Mouse (Mus musculus) kidney, postnatal 25 days (tissue): ENCODE measurements at regions not wholly inside any gene's neighbourhood (a gene's known extent, or its start where the extent isn't known, plus 50 kb on each side); places are given as distances from the start of the nearest gene placed in this dataset.

ENCODE experiments used
- DNase-seq, 2 experiments: peaks; one replicate each; pipeline ENCODE4 v3.0.0; 2021; ENCODE audit warnings: mixed read lengths in 2 of 2

- DNase-seq, result no peak
Measured at GRCm38 (mm10) chr12:59834809-59835208, 615.3 kb upstream of the Fbxo33 start.

- DNase-seq, result no peak
Measured at GRCm38 (mm10) chr12:59822918-59823317, 603.4 kb upstream of the Fbxo33 start.

DNA sequence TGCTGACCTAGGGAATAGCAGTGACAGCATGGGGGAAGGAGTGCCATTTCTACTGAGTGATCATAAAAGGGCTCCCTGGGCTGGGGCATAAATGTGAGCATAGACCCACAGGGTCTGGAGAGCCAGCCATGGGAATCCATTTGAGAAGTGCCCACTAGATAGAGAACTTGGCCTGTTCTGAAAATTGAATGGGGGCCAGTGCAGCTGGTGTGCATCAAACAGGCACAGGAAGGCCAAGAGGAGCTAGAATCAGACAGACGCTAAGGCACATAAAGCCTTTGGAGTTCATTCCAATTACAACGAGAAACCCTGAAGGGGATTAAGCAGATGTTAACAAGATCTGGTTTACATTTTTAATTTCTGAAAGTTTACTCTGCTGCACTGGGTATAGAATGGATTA is 602.9 kb upstream of the Fbxo33 start:
- no peak for DNase-seq

GRCm38 (mm10) chr12:59821698-59822097 is 602.2 kb upstream of the Fbxo33 start:
- DNase-seq, result no peak

DNA sequence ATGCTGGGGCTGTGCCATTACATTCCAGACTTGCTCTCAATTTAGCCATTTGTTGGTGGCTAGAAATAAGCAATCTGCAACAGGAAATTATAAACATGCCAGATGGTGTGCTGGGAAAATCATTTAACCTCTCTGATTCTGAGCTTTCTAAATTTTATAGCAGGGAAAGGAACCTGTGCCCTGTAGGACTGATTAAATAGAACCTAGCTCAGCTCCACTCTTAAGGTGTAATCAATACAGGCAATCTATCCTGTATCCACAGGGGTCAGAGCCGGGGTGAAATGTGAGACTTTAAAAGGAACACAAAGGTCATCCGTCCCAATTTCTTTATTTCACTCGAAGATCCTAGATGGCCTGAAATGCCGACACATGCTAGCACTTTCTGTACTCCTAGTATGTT is 596.4 kb upstream of the Fbxo33 start:
- no peak for DNase-seq

- no peak for DNase-seq
Measured at GRCm38 (mm10) chr12:59814356-59814755, 594.8 kb upstream of the Fbxo33 start.

DNA sequence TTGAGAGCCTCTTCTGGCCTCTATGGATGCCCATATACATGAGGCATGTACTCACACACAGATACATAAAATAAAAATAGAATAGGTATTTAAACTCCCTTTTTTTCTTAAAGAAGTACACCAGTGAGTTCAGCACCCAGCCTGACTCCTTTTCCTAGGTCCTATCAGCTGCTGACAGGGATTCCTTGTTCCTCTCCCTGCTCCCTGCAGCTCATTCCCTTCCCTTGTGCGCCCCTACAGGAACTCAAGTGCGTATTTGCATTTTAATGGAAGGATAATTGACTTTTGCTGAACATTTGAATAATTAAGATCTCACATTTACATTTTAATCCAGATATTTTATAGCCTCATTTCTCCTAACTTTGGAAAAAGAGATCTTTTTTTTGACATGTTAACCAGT is 589.7 kb upstream of the Fbxo33 start:
- DNase-seq, result no peak

GRCm38 (mm10) chr12:59798051-59798450 is 578.5 kb upstream of the Fbxo33 start:
- DNase-seq, result peak in 1 of 2 experiments; percentile 7

DNA sequence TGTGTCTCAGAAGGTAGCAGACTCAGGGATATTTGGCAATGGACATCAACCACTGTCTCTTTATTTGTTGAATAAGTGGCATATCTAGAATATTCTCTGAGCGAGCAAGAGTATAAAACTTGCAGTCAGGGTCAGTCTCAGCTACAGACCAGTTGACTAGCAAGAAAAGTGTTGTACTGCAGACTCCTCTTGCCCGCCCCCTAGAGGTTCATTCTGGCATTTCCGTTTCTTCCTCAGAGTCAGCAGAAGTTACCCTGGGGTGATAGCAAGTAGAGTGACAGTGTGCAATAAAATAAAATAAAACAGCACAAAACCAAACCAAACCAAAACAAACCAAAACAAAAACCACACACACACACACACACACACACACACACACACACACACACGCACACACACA is 571.9 kb upstream of the Fbxo33 start:
- peak in 1 of 2 experiments; percentile 31 for DNase-seq

DNA sequence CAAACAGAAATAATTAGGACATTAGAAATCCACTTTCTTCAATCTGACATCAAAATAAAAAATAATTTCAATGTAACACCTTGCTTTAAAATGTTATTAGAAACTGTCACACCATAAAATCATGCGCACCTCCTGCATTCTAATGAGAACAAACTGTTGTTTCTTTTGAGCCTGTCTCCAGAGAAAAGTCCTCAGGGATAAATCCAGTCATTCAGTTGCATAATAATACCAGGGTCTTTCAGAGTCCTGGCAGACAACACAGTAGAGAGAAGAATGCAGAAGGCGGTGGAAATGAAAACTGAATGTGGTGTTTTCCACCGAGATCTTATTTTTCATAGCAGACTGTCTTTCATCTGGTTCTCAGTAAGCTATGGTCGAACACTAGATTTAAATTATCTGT is 567.3 kb upstream of the Fbxo33 start:
- DNase-seq, result no peak

GRCm38 (mm10) chr12:59770980-59771379 is 551.5 kb upstream of the Fbxo33 start:
- no peak for DNase-seq

DNA sequence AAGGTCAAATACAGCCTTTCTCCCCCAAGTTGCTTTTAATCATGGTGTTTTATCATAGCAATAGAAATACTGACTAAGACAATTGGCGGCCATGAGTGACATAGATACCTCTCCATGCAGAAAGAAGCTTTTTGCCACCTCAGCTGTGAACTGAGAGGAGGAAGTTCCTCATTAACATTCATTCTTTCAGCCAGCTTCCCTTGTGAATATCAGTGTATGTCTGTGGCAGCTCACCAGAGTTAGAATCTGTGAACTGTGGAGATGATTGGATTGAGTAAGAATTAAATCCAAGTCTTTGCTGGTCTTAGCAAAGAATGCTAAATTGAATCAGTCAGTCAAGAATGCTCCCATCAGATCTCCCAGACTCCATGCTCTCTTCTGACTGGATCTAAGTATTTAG is 542.7 kb upstream of the Fbxo33 start:
- DNase-seq, result no peak

GRCm38 (mm10) chr12:59744768-59745167 is 525.2 kb upstream of the Fbxo33 start:
- no peak for DNase-seq

GRCm38 (mm10) chr12:59743211-59743610 is 523.7 kb upstream of the Fbxo33 start:
- DNase-seq, result no peak

- no peak for DNase-seq
Measured at GRCm38 (mm10) chr12:59724951-59725350, 505.4 kb upstream of the Fbxo33 start.

GRCm38 (mm10) chr12:59722471-59723182 is 503.1 kb upstream of the Fbxo33 start:
- DNase-seq, result no peak

- no peak for DNase-seq
Measured at GRCm38 (mm10) chr12:59713216-59713615, 493.7 kb upstream of the Fbxo33 start.

GRCm38 (mm10) chr12:59683235-59683634 is 463.7 kb upstream of the Fbxo33 start:
- no peak for DNase-seq

- no peak for DNase-seq
Measured at GRCm38 (mm10) chr12:59663161-59663560, 443.6 kb upstream of the Fbxo33 start.

DNA sequence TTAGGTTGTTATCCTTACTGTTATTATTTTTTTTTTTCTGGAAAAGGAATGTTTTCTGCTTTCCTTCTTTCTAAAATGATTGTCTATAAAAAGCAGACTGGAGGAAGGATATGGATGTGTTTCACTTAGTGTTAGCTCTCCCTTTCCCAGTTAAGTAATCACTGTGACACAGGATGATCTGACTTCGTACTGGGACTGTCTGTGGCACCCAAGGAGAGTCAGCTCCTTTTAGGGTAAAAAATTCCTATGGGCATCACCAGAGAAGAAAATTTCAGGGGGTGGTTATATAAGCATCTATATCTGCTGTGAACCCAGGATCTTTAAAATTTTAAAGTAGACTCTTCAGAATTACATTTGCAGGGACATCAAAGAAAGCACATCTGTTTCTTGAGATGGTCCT is 411.2 kb upstream of the Fbxo33 start:
- DNase-seq, result no peak

DNA sequence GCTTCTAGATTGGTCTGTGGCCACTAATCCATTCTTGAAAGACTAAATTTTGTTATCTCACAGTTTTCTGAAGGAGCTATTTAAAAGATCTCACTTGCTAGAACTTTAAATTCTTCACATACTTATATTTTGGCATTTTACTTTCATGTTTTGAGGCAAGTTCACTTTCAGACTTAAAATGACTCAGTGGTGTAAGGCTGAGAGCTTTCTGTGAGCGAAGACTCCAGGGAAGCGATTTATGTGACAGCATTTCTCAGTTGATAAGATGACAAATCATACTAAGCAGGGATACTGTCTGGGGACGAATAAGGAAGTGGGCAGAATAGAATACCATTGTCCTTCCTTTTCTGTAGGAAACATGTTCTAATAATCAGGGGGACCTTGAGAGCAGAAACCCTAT is 403.6 kb upstream of the Fbxo33 start:
- DNase-seq, result no peak

DNA sequence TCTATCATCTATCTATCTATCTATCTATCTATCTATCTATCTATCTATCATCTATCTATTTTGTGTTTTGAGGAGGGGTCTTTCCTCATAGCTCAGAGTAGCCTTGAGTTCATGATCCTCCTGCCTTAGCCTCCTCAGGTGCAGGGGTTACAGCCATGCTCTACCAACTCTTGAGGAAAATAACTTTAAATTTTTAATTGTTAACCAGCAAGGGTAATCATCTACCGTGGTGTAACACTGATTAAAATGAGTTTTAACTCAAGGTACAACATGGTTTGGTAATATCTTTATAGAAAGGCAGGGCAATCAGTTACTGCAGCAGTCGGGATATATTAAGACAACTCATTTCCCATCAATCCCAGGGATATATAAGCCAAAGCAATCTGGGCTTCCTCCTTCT is 401.6 kb upstream of the Fbxo33 start:
- no peak for DNase-seq

GRCm38 (mm10) chr12:59620340-59620739 is 400.8 kb upstream of the Fbxo33 start:
- DNase-seq, result no peak

GRCm38 (mm10) chr12:59616075-59616474 is 396.6 kb upstream of the Fbxo33 start:
- DNase-seq, result no peak

GRCm38 (mm10) chr12:59599785-59600184 is 380.3 kb upstream of the Fbxo33 start:
- DNase-seq, result no peak
